Mouse (Mus musculus) heart, adult 9 months (tissue): ENCODE measurements around the gene Nynrin.

Experiments
- DNase-seq, 2 experiments: peaks; one replicate each; pipeline ENCODE4 v3.0.0; 2022; ENCODE audit warnings: low spot score in 2 of 2

The Nynrin gene

GRCm38 (mm10) chr14:55853621-55854285 lies at the start of gene Nynrin:
TSS of gene Nynrin (plus strand) at chr14:55854010.
- peak; percentile 67 to 76 for DNase-seq

GRCm38 (mm10) chr14:55814885-55815284 lies 38.9 kb upstream of the Nynrin start:
- peak; percentile 51 to 58 for DNase-seq

DNA sequence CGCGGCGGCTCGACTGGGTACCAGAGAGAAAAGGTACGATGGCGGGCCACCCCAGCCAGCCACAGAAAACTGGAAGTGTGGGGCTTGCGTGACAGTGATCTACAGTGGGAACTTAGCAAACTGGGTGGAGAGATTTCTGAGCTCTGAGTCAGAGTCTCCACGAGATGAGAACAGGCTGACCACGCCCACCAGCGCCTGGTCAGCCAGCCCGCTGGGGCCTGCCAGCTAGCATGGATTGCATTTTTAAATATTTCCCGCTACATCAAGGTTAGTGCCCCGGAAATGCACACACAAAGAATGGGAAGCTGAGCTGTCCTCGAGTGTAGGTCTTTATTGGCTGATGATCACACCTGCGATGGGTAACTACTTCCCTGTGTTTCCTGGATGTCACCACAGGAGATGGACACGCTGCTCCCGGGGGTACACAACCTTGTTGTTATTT lies 38.5 kb upstream of the Nynrin start:
- DNase-seq, result peak; percentile 67 to 77

DNA sequence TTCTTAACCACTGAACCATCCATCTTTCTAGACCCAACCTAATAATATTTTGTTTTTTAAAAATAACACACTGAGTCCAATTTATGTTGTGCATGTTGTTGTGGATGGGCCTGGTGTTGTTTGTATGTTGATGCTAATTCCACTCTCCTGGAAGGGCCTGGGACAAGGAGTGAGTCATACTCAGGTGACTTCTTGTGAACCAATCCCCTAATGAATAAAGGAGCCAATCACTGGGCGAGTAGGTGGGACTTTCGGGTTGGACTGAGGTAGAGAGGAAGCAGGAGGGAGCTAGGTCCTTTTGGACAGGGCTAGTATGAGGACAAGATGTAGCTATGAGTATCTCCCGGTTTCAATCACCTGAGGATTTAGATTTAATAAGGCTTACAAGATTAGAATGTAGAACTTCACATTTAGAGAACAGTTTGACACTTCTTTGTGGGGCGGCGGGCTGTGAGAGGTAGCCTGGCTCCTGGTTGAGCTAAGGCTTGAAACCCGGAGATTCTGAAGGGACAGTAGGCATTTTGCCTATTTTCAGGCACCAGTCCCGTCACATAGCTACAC lies 33.9 kb upstream of the Nynrin start:
- DNase-seq, result peak in 1 of 2 experiments; percentile 0

DNA sequence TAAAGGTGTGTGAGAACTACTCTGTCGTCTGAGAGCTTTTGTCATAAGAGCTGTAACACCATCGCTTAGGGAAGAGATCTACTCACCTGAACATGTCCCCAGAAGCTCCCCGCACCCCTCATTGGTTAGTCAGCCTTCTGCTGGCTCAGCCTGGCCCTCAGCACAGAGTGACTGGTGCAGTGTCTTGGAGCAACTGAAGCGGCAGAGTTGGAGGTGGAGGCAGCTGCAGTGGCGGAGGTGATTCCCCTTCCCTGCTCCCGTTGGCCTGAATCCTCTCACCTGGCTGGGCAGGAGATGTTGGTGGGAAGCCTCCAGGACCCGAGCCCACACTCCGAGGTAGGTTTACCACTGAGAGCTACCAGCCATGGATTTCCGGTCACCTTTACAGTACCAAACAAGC lies 33.2 kb upstream of the Nynrin start:
- DNase-seq, result no peak

- DNase-seq, result peak; percentile 76 to 87
Observed at GRCm38 (mm10) chr14:55822435-55822990, 31.3 kb upstream of the Nynrin start.

DNA sequence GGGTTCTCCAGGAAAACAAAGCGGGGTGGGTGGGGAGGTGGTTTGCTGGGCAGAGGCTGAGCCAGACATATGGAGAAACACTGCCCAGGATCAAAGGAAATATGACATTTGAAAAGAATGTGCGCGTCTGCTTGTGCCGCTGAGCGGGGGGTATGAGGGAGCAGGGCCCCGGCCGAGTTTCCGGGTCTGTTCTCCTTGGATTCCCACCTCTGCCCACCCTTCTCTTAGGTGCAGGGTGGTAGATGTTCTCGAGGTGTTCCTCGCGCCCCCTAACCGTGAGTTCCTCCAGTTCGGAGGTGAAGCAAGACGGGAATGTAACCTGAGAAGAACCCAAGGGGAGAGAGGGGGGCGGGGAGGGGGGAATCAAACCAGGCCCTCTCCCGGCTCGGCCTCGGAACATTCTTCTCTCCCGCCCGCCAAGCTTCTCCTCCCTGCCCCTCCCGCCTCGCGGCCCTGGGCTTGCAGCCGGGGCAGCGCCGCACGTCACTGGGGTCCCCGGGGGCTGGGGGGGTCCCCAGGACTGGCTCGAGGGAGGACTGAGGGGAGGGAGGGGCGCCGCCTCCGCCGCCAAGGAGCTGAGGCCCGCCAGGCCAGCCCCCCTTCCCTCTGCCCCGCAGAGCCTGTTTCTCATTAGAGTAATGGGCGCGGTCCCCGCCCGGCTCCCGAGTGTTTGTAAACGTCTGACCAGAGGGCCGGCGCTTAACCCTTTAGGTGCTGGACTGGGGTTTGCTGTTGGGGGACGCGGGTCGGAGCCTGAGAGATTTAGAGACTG lies 30.6 kb upstream of the Nynrin start, which contains the start of gene Nfatc4:
Gene Nfatc4 (plus strand): TSS at position 154 of the 772 bp plus-strand sequence.
- DNase-seq, result peak; percentile 84 to 88

DNA sequence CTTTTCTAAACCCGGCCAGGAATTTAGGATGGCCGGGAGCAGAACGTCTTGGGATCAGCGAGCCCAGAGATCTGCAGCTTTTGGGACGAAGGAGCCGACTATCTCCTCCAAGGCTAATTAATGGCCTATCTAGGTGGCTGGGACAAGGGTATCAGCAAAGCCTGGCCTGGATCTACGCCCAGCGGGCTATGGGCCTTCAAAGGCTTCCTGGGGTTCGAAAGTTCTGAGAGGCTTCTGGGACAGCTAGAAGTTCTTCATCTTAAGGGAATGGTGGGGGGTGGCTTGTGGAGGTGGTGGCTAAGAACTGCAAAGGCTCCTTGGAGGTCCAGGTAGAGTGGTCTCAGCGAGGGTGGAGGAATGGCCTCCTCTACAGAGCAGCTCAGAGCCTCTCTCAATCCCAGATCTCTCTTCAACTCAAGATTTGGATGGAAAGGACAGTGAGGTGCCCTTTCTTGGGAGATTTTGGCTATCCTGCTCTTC lies 29.8 kb upstream of the Nynrin start:
- DNase-seq, result peak; percentile 47 to 51

GRCm38 (mm10) chr14:55824481-55825215 lies 29.2 kb upstream of the Nynrin start:
- peak; percentile 50 to 52 for DNase-seq

- peak; percentile 28 to 43 for DNase-seq
Observed at GRCm38 (mm10) chr14:55825216-55826051, 28.4 kb upstream of the Nynrin start.

GRCm38 (mm10) chr14:55826142-55826541 lies 27.7 kb upstream of the Nynrin start:
- no peak for DNase-seq

- no peak for DNase-seq
Observed at GRCm38 (mm10) chr14:55826551-55827340, 27.1 kb upstream of the Nynrin start.

- DNase-seq, result peak; percentile 47 to 63
Observed at GRCm38 (mm10) chr14:55828716-55829263, 25.0 kb upstream of the Nynrin start.

GRCm38 (mm10) chr14:55829854-55830253 lies 24.0 kb upstream of the Nynrin start:
- DNase-seq, result no peak

DNA sequence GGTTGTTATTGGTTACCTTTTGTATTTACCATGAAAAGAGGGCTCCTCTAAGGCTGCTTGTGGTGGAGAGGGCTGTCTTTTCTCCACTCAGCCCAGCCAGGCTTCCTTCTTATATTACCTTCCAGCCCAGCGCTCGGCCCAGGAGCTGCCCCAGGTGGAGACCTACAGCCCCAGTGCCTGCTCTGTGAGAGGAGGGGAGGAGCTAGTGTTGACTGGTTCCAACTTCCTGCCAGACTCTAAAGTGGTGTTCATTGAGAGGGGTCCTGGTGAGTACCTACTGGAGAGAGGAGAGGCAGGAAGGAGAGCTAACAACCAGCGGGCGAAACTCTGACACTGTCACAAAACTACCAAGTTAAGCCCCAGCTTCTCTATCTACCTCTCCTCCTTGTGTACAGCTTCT lies 23.5 kb upstream of the Nynrin start:
- no peak for DNase-seq

DNA sequence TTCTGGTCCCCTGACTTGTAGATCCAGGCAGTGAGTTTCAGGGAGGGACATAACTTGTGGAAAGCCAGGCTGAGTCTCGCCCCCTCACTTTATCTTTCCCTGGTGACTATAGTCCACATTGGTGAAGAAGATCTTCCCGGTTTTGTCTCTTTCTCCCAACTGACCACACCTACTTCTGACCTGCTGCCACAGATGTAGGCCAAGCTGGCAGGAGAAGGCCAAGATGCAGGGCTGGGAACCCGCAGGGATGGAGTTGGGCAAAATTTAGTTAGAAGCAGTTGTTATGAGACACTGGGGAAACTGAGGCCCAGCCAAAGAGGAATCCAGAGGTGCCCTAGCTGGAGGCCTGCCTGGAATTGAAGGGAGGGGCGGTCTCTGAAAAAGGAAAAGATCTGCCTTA lies 20.7 kb upstream of the Nynrin start:
- DNase-seq, result no peak

DNA sequence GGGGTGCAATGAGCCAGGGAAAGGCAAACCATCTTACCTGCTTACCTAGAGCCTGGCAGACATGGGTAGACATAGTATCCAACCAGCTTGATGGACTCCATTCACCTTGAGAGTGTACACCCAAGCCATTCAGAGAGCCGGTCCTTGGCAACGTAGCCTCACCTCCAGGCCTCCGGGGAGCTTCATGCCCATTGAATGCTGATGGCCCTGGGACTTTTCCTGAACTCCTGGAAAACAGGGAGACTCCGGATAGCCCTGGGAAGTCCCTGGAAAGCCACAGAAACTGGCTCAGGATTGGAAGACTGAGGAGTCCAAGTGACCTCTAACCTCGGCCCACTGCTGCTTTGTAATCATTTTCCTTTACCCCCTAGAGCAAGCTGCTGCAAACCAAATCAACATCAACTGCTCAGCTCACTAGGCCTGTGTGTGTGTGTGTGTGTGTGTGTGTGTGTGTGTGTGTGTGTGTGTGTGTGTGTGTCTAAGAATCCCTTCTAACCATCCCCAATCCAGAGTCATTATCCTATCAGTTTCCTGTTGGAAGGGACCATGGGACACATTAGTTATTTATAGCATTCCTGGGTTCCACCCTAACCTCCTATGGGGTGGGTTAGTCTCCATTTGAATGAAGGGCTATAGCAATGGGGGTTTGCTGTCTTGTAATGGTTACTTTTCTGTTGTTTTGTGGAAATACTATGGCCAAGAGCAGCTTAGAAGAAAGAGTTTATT lies 18.8 kb upstream of the Nynrin start:
- DNase-seq, result no peak

DNA sequence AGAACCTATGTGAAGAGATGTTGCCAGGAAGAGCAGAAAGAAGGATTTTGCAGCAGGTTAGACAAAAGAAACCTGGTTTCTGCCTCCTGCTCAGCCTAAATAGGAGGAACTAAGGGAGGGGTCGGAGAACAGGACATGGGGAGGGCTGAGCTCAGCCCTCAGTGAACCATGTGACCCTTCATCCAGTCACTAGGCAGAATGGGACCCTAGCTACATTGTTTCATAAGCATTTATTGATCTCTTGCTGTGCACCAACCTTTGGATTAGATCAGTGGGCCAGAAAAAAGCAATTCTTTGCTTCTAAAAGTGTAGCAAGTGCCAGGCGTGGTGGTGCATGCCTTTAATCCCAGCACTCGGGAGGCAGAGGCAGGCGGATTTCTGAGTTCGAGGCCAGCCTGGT lies 15.5 kb upstream of the Nynrin start:
- no peak for DNase-seq

- DNase-seq, result no peak
Observed at GRCm38 (mm10) chr14:55838740-55839139, 15.1 kb upstream of the Nynrin start.
